Mouse (Mus musculus): ENCODE measurements around the gene Fsip1.

Fsip1 gene

GRCm38 (mm10) chr2:118254516-118254915 is 2.2 kb downstream of the Fsip1 start:
- DNase-seq (ENCODE audit: low read depth, low spot score) = no peak

DNA sequence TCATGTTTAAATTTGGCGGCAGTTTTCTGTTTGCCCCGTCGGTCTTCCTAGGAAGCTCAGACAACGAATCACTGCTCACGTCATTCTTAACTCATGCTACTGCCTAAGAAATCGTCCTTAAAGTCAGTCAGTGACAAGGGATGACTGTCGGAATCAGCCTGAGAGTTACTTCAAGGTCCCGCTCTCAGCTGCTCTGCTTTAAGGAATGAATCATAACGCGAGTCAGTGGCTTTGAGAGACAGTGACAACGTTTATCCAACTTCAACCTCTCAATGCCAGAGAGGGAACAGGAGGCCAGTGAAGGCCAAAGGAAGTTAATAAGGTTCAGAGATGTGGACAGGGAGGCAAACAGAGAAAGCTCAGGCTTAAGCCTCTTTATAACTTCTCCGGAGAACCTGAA is 7.8 kb downstream of the Fsip1 start:
- no peak for DNase-seq (ENCODE audit: low read depth, low spot score)

GRCm38 (mm10) chr2:118248016-118248415 is 8.8 kb downstream of the Fsip1 start:
- no peak for DNase-seq (ENCODE audit: low read depth, low spot score)

- DNase-seq (ENCODE audit: low read depth, low spot score) = peak; percentile 87
Observed at GRCm38 (mm10) chr2:118245914-118246313, 10.9 kb downstream of the Fsip1 start.

GRCm38 (mm10) chr2:118236196-118236595 is 20.6 kb downstream of the Fsip1 start:
- DNase-seq (ENCODE audit: low read depth, low spot score) = no peak

- no peak for DNase-seq (ENCODE audit: low read depth, low spot score)
Observed at GRCm38 (mm10) chr2:118235614-118236013, 21.2 kb downstream of the Fsip1 start.

DNA sequence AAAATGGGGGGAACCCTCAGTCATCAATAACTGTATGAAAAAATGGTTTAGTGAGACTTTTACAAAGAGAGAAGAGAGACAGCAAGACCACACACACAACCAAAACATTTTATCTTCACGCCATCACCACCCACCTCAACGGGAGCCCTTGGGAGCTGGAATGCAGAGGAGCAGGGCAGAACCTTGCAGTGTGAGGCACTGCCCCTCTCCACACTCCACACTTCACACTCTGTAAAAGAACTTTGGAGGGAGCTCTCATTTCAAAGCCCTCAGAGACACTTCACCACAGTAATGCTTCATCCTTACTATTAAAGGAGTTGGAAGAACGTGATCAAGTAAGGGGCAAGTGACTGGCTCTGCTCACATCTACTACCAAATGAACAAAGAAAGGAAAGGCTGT is 26.2 kb downstream of the Fsip1 start:
- no peak for DNase-seq (ENCODE audit: low read depth, low spot score)

GRCm38 (mm10) chr2:118228486-118229079 is 28.2 kb downstream of the Fsip1 start:
- DNase-seq (ENCODE audit: low read depth, low spot score) = no peak

DNA sequence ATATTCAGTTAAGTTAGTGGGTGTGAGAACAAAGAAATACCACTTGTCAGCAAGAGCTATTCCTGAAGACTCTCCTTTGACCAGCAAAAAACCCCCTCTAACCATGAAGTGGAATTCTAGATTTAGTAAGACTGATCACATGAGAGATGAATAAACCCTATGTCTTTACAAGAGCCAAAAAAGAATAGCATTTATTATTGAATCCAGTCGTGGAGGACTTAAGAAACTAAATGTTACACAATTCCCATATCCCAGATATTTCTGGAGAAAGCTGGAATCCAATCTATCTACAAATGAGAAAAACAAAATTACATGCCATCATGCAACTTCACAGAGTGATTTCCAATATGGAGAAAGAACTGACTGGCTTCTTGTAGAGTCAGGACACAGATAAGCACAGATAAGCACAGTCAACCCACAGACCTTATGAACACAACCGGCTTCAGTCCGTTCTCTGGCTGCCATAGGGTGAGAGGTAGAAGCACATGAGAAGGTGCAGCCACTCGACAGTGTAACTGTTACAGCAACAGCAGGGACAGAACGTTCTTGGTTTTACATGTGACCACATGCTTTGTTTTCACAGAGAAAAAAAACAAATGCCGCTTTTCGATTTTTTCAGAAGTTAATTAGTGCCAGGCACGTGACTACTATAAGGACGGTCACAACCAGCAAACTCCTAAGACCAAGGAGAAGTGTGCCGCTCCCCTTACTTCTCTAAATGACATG is 31.3 kb downstream of the Fsip1 start:
- DNase-seq (ENCODE audit: low read depth, low spot score) = no peak

GRCm38 (mm10) chr2:118217993-118218595 is 38.7 kb downstream of the Fsip1 start:
- DNase-seq (ENCODE audit: low read depth, low spot score) = no peak

GRCm38 (mm10) chr2:118209712-118210111 is 47.1 kb downstream of the Fsip1 start:
- no peak for DNase-seq (ENCODE audit: low read depth, low spot score)

GRCm38 (mm10) chr2:118208651-118209050 is 48.1 kb downstream of the Fsip1 start:
- DNase-seq (ENCODE audit: low read depth, low spot score) = no peak

- no peak for DNase-seq (ENCODE audit: low read depth, low spot score)
Observed at GRCm38 (mm10) chr2:118205991-118206585, 50.7 kb downstream of the Fsip1 start.

- no peak for DNase-seq (ENCODE audit: low read depth, low spot score)
Observed at GRCm38 (mm10) chr2:118204646-118205045, 52.1 kb downstream of the Fsip1 start.

DNA sequence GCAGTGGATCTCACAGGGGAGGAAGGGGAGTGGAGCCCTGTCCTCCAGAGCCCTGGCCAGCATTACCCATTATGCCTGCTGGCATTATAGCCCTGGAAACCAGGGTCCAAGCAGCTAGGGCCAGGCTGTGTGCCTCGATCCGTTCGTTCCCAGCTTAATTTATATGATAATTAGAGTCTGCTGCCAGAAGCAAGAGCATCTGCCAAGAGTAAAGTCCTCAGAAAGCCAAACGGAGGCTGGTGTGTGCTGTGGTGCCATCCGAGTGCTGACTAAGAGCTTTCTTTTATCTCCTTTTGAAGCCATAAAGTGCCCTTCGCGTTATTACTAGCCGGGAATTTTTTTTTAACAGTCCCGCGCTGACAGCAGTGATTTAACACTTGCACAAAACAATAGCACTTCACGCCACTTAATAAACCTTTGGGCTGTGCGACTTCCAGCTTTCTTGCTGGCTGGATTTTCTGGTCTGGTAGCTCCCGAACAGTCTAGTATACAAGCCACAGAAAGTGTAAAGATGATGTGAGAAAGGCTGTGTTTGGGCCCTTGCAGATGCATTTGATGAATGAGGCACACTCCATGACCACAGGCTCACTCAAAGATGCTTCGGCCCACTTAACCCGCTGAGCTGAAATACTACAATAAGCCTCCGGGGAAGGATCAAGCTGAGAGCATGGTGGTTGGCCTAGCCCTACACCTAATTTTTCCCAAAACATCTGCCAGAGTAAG is 52.9 kb downstream of the Fsip1 start:
- DNase-seq (ENCODE audit: low read depth, low spot score) = peak; percentile 69

- DNase-seq (ENCODE audit: low read depth, low spot score) = no peak
Observed at GRCm38 (mm10) chr2:118202934-118203333, 53.8 kb downstream of the Fsip1 start.

DNA sequence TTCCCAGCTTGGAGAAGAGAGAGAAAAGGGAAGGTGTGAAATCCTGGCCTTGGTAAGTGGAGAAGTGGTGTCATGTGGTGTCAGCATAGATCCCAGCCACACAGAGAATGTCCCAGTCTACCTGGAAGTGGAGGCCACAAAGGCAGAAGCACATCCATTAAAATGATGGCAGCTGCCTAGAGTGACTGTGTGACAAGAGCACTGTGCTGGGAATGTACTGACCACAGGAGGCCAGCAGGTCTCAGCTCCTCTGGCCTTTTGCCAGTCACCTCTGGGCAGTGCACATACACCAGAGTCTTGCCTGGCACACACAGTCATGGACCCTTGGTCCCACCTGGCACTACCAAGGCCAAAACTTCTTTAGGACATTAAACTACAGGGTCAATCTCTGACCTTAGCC is 54.8 kb downstream of the Fsip1 start:
- no peak for DNase-seq (ENCODE audit: low read depth, low spot score)

DNA sequence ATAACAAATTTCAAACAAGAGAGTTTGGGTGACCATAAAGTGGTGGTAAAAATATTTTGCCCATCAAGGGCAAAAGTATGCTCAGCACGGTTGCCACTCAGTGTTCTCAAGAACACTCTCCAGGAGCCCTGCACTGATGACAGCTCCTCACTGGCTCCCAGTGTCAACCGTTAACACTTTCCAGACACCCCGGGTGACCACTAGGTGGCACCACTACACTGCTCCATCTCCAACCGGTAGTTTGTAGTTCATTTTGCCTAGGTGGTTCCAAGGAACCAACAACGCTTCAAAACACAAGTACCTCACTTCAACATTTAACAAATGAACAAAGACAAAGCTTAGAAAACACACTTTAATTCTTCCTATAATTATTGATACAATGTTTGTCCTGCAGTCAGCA is 56.9 kb downstream of the Fsip1 start:
- peak; percentile 79 for DNase-seq (ENCODE audit: low read depth, low spot score)

DNA sequence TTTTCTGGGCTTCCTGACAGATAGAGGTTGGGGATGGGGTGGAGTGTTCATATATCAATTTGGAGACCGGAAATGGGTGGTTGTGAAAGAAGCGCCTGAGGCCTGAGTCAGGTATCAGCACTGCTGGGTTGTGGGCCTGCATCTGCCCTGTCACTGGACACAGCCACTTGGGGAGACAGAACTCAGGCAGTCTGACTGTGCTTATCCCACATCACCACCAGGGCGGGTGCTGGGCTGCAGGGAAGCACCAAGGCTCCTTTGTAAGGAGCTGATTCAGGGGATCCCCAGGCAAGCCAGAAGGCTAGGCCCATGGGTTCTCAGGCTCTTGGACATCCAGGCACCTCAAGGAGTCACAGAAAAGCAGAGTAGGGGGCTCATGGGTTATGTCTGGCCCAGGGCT is 59.8 kb downstream of the Fsip1 start:
- no peak for DNase-seq (ENCODE audit: low read depth, low spot score)

GRCm38 (mm10) chr2:118182136-118182535 is 74.6 kb downstream of the Fsip1 start:
- no peak for DNase-seq (ENCODE audit: low read depth, low spot score)

DNA sequence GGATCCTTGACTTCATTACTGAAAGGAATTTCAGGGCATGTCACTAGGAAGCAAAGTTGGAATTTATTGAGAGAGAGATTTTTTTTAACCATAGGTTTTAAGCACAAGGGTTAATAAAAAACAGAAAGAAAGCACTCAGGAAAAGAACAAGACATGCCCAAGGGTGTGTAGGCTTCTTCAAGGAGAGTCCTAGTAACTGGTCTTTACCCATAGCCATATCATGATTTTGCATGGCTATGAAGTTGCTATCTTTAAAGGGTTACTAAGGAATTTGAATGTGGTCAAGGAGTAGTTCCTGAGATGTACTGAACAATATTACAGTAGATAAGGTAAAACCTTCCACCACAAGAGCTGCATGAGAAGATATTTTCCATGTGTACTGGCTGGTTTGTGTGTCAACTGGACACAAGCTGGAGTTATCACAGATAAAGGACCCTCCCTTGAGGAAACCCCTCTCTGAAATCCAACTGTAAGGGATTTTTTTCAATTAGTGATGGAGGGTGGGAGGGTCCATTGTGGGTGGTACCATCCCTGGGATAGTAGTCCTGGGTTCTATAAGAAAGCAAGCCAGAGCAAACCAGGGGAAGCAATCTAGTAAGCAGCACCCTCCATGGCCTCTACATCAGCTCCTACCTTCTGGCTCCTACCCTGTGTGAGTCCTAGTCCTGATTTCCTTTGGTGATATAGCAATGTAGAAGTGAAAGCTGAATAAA is 76.7 kb downstream of the Fsip1 start:
- DNase-seq (ENCODE audit: low read depth, low spot score) = no peak

All from brain, adult 2 months (tissue).